In genomic region chr10:119239969-119240721, GRCm38 (mm10) we compare ENCODE assay signal across 8 mouse cellular contexts. TPM values are rescaled to one million over a fixed set of nuclear protein-coding genes. Genes with fewer than 3 reads are reported as not detected.
DNase-seq lines count a peak whose midpoint lies in the region; ATAC-seq lines count a peak whose summit lies in the region.

Gene Cand1, minus strand, starts transcription at chr10:119240055.

- peak within 1 kb of the TSS; percentile 95 for H3K9ac ChIP-seq in hindbrain, embryonic 15.5 days

- under 1% methylated on average over 66 of the region's 67 CpGs for WGBS in hindbrain, embryonic 15.5 days

- peak; percentile 98 for DNase-seq in T-cell, adult 2 months (ENCODE audit: low spot score)
- peak; percentile 99 to 100 for DNase-seq in cerebellum, postnatal 36 days
- peak; percentile 99 to 100 for DNase-seq in frontal cortex, postnatal 36 days (ENCODE audit: low spot score in 2 of 2)
- peak; percentile 98 for DNase-seq in left cerebral cortex, adult 11 months (ENCODE audit: low spot score)
- DNase-seq in lung, postnatal 4 days: peak; percentile 100
- peak; percentile 98 for DNase-seq in retina, postnatal 7 days (ENCODE audit: low read depth, low spot score)
- DNase-seq in urinary bladder, adult 2 months (ENCODE audit: low spot score): peak; percentile 100

- no peaks in the 10 kb centered on the region for H3K9me3 ChIP-seq in hindbrain, embryonic 15.5 days

- peaks cover 24% of the 10 kb centered on the region for H3K4me1 ChIP-seq in hindbrain, embryonic 15.5 days (replicated peaks)

- peak; percentile 99 for ATAC-seq in hindbrain, embryonic 15.5 days (ENCODE audit: low FRiP score, low read depth)

- H3K27ac ChIP-seq in hindbrain, embryonic 15.5 days (replicated peaks): peak within 1 kb of the TSS; percentile 91

- peak within 1 kb of the TSS; percentile 93 for H3K4me3 ChIP-seq in hindbrain, embryonic 15.5 days

- no peaks in the 10 kb centered on the region for H3K27me3 ChIP-seq in hindbrain, embryonic 15.5 days

- H3K4me2 ChIP-seq in hindbrain, embryonic 15.5 days: peak within 1 kb of the TSS; percentile 70

- H3K36me3 ChIP-seq in hindbrain, embryonic 15.5 days: 0 out of 2 replicates have a peak, but pooled peaks cover 3% of the 10 kb centered on the region

RNA-seq across cellular contexts. Expression of gene Cand1, which starts in this region (rescaled TPM):
- 45.4 and 46.7 TPM in 2 replicates for polyA plus RNA-seq in hindbrain, embryonic 15.5 days (2015; fragmentation: Nextera tagmentation; extraction: Ambion mirVana)
- polyA plus RNA-seq in urinary bladder, adult 2 months (2012; rRNA removed): 23.7 and 31.6 TPM in 2 replicates

Comparison
In these comparisons a context has a peak if more than half of its experiments do, and no peak if none do; other contexts are left out.
1. Peak in every context shown above with its lines: DNase-seq, ATAC-seq, H3K4me3 ChIP-seq and H3K27ac ChIP-seq.